Mouse (Mus musculus) hindbrain, embryonic 16.5 days (tissue): ENCODE measurements around the gene Atp2b2. TPM values are rescaled to one million over a fixed set of nuclear protein-coding genes. Genes with fewer than 3 reads are reported as not detected.
A peak's percentile ranks its signal among the peaks of the same experiment; 100 is the strongest.

ENCODE experiments used
- ATAC-seq: fragments of 200-750 bp; cut with Nextera tagmentation; 2 replicates; pipeline ENCODE4 v1.8.0; 2017; ENCODE audit warnings: moderate TSS enrichment, moderate library complexity
- H3K27ac ChIP-seq: fragments of 300-500 bp; sonication (generic); 2 replicates; pipeline ENCODE4 v1.5.1; 2014; ENCODE audit warnings: low read depth, mild to moderate bottlenecking, control low read depth, low read length, moderate library complexity
- H3K27me3 ChIP-seq: fragments of 300-500 bp; sonication (generic); replicated peaks from 2 replicates; pipeline ENCODE4 v1.6.1; 2014; ENCODE audit warnings: low read length; ENCODE audit not compliant: control insufficient read depth, insufficient read depth
- H3K36me3 ChIP-seq: fragments of 300-500 bp; sonication (generic); 2 replicates; pipeline ENCODE4 v1.6.1; 2014; ENCODE audit warnings: mild to moderate bottlenecking, low read length, moderate library complexity, mixed read lengths; ENCODE audit not compliant: control insufficient read depth, insufficient read depth
- H3K4me1 ChIP-seq: fragments of 300-500 bp; sonication (generic); 2 replicates; pipeline ENCODE4 v1.6.1; 2014; ENCODE audit warnings: low read depth, low read length; ENCODE audit not compliant: control insufficient read depth, insufficient read depth
- H3K4me2 ChIP-seq: fragments of 300-500 bp; sonication (generic); 2 replicates; pipeline ENCODE4 v1.6.1; 2014; ENCODE audit warnings: mild to moderate bottlenecking, low read length, control low read depth, moderate library complexity
- H3K4me3 ChIP-seq: fragments of 300-500 bp; sonication (generic); 2 replicates; pipeline ENCODE4 v1.5.1; 2014; ENCODE audit warnings: mild to moderate bottlenecking, low read length, control low read depth, moderate library complexity
- H3K9ac ChIP-seq: fragments of 300-500 bp; sonication (generic); 2 replicates; pipeline ENCODE4 v1.6.1; 2014; ENCODE audit warnings: low read depth, mild to moderate bottlenecking, control low read depth, low read length, moderate library complexity
- H3K9me3 ChIP-seq: fragments of 300-500 bp; sonication (generic); 2 replicates; pipeline ENCODE4 v1.6.1; 2014; ENCODE audit warnings: mild to moderate bottlenecking, low read length, moderate library complexity; ENCODE audit not compliant: control insufficient read depth
- WGBS: fragments of 180-500 bp; shearing (Covaris S2); extraction: QIAGEN DNeasy Blood & Tissue Kit; methylation state at CpG from one replicate; pipeline ENCODE4 v1.1.7; 2014; 5-methylcytosine and 5-hydroxymethylcytosine counted together
- polyA plus RNA-seq: library from polyadenylated mRNA; unstranded; fragments of >200 nt; fragmentation: Nextera tagmentation; extraction: Ambion mirVana; gene quantifications from 2 replicates; pipeline ENCODE4 v1.2.1, GENCODE M21; 2015

The Atp2b2 gene
- polyA plus RNA-seq, 1 experiment from 2014 or later = 42.3 TPM

DNA sequence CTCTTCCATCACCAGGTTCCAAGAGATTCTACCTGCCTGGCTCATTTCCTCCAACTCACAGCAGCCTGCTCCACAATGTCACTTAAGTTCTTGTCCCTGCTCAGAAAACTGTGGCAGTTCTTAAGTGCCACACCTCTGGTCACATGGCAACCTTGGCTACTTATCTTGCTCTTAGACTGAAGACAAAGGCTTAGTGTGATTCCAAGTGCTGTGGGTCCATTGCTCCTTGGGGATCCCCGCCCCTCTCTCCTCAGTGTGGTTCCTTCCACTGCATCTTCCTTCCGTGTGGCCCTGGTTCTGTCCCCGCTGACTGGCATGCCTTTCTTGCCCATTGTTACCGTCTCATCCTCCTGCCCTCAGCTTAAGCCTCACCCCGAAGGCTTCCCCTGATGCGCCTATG lies 173.9 kb downstream of the Atp2b2 start:
- H3K4me2 ChIP-seq = no peak overlapping the region
- H3K36me3 ChIP-seq = no peaks in the 10 kb centered on the region
- H3K9me3 ChIP-seq = no peaks in the 10 kb centered on the region
- H3K27ac ChIP-seq = no peak overlapping the region
- WGBS = 78% methylated on average over 6 of the region's 6 CpGs
- no peak for ATAC-seq
- H3K27me3 ChIP-seq = no peaks in the 10 kb centered on the region
- no peak overlapping the region for H3K9ac ChIP-seq
- no peaks in the 10 kb centered on the region; the same call in 1 of the 2 replicates for H3K4me1 ChIP-seq
- H3K4me3 ChIP-seq = no peak overlapping the region

DNA sequence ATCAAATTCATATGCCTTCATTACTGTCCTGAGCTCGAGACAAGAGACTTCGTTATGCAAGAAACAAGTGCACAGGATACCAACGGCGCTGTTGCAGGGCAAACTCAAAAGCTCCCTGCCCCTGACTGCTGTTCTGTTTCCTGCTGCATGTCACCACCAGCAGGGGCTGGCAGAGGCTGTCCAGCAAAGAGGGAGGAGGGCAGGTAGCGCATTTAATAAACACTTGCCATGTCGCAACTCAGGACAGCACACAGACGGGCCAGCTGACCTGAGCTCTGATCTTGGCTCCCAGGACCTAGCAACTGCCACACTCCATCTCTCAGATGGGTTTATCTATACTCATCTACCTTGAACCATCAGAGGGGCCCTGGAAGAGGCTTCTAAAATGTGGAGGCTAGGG lies 176.7 kb downstream of the Atp2b2 start:
- Histone ChIP-seq H3K4me2 (no peak overlapping the region), H3K9me3 (no peaks in the 10 kb centered on the region), H3K27me3 (no peaks in the 10 kb centered on the region), H3K4me1 (peaks cover 5% of the 10 kb centered on the region), H3K4me3 (no peak overlapping the region), H3K36me3 (no peaks in the 10 kb centered on the region), H3K27ac (no peak overlapping the region), H3K9ac (no peak overlapping the region)
- WGBS = 76% methylated on average over 7 of the region's 7 CpGs
- no peak for ATAC-seq

DNA sequence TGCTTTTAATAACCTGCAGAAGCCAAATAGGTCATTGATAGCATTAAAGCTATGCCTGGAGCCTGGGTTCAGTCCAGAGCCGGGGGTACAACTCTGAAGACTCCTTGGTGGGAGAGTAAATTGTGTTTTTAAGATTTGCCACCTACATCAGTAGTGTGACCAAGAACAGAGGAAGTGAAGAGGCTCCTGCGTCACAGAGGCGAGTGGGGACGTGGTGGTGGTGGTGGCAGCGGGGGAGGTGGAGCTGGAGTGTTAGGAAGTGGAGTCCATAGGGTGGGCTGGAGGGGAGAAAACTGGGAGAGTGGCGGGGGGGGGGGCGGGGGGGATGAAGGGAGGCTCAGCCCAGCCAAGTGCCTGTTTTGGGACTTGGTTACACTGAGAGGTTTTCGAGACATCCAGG lies 177.6 kb downstream of the Atp2b2 start:
- peaks cover 13% of the 10 kb centered on the region for H3K4me1 ChIP-seq
- no peak overlapping the region for H3K4me3 ChIP-seq
- 77% methylated on average over 6 of the region's 8 CpGs for WGBS
- no peaks in the 10 kb centered on the region for H3K27me3 ChIP-seq
- H3K4me2 ChIP-seq = no peak overlapping the region
- no peaks in the 10 kb centered on the region for H3K9me3 ChIP-seq
- H3K36me3 ChIP-seq = no peaks in the 10 kb centered on the region
- no peak for ATAC-seq
- no peak overlapping the region for H3K27ac ChIP-seq
- H3K9ac ChIP-seq = no peak overlapping the region

DNA sequence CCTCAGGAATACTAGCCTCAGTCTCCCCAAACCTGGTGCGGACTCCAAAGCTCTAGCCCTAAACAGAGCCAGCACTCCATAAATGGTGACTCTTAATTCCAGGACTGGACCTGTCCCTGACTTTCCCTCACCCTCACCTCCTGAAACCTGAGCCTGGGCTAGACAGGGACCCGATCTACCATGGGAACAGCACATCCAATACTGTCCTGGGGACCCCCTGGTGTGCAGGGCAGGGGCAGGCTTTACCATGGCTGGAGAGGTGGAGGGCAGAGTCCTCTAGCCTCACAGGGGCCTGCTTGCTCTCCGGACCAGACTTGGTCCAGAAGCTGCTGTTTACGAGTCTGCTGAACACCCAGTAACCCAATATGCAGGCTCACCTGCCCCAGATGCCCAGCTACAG lies 179.5 kb downstream of the Atp2b2 start:
- Histone ChIP-seq H3K27ac (no peak overlapping the region), H3K9me3 (no peaks in the 10 kb centered on the region), H3K4me1 (peaks cover 21% of the 10 kb centered on the region), H3K36me3 (no peaks in the 10 kb centered on the region), H3K9ac (no peak overlapping the region), H3K4me2 (no peak overlapping the region), H3K27me3 (no peaks in the 10 kb centered on the region), H3K4me3 (no peak overlapping the region)
- ATAC-seq = no peak
- 85% methylated on average over 4 of the region's 4 CpGs for WGBS

DNA sequence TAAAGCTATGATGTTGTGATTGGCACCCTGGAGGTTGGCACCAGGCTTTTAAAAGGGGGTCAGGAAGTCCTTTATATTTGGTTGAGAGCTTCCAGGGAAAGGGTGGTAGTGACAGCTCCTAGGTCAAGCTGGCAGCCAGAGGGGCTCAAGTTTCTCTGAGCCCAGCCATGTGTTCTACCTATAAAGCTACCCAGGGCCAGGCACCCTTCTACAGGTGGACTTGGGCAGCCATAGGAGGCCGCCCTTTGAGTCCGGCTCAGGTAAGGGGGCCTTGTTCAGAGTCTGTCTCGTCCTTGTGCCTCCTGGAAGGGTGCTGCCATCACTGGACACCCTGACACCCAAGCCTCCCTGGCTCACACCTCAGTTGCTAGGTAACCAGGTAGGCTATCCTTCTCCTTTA lies 180.5 kb downstream of the Atp2b2 start:
- Histone ChIP-seq H3K4me3 (no peak overlapping the region), H3K27ac (peak overlapping the region; percentile 16; the same call in 1 of the 2 replicates), H3K9ac (no peak overlapping the region), H3K4me1 (peaks cover 30% of the 10 kb centered on the region), H3K36me3 (no peaks in the 10 kb centered on the region), H3K4me2 (no peak overlapping the region), H3K9me3 (no peaks in the 10 kb centered on the region), H3K27me3 (no peaks in the 10 kb centered on the region)
- WGBS = 67% methylated on average over 3 of the region's 3 CpGs
- no peak for ATAC-seq

DNA sequence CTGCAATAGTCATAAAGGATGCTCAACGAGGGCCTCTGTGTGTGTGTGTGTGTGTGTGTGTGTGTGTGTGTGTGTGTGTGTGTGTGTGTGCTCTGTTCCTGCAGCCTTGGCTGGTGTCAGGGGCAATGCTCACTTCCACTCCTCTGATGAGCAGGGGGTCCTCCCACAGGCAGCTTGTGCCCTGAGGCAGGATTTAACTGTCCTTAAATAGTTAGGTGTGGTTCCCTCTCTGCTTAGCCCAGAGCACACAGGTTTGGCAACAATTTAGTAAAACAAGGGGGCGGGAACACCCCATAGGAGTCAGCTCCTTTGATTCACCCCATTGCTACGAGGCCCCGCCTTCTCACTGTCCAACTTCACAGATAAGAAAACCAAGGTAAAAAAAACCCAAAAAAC lies 181.0 kb downstream of the Atp2b2 start:
- Histone ChIP-seq H3K4me3 (no peak overlapping the region), H3K4me1 (peaks cover 36% of the 10 kb centered on the region), H3K27ac (peak overlapping the region; percentile 74), H3K27me3 (no peaks in the 10 kb centered on the region), H3K4me2 (no peak overlapping the region), H3K9me3 (no peaks in the 10 kb centered on the region), H3K9ac (no peak overlapping the region), H3K36me3 (no peaks in the 10 kb centered on the region)
- no peak for ATAC-seq
- WGBS = 60% methylated on average over 4 of the region's 4 CpGs

DNA sequence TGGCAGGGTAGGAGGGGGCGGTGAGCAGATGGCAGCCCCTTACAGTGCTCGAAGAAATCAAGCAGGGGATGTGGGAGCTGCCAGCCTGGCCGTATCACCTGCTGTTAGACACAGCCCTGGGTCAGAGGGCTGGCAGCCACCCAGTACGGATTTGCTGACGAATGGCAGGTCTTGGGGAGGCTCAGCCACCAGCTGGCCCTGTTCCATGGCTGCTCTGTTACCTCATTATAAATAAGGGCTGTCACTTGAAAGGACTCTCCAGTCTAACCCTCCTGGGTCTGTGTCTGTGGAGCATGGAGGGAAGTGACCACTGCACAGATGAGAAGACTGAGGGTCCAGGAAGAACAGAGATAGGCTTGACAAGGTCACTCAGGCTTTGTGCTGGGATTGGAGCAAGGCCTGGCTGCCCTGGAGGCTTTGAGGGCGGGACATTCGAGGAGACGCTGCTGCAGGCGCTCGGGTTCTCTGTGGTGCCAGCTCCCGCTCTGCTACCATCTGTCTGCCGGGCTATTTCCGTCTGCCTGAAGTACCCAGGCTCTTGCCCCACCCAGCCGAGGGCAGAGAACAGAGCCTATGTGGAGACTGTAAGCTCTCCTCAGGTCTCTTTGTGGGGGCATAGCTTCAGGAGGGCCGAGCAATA lies 181.6 kb downstream of the Atp2b2 start:
- no peaks in the 10 kb centered on the region for H3K27me3 ChIP-seq
- no peak overlapping the region for H3K4me3 ChIP-seq
- peak overlapping the region; percentile 31; the same call in 1 of the 2 replicates for H3K9ac ChIP-seq
- peak; percentile 75 for ATAC-seq
- peaks cover 39% of the 10 kb centered on the region for H3K4me1 ChIP-seq
- no peaks in the 10 kb centered on the region for H3K9me3 ChIP-seq
- no peak overlapping the region for H3K4me2 ChIP-seq
- H3K27ac ChIP-seq = peak overlapping the region; percentile 74
- H3K36me3 ChIP-seq = no peaks in the 10 kb centered on the region
- 26% methylated on average over 15 of the region's 15 CpGs for WGBS

DNA sequence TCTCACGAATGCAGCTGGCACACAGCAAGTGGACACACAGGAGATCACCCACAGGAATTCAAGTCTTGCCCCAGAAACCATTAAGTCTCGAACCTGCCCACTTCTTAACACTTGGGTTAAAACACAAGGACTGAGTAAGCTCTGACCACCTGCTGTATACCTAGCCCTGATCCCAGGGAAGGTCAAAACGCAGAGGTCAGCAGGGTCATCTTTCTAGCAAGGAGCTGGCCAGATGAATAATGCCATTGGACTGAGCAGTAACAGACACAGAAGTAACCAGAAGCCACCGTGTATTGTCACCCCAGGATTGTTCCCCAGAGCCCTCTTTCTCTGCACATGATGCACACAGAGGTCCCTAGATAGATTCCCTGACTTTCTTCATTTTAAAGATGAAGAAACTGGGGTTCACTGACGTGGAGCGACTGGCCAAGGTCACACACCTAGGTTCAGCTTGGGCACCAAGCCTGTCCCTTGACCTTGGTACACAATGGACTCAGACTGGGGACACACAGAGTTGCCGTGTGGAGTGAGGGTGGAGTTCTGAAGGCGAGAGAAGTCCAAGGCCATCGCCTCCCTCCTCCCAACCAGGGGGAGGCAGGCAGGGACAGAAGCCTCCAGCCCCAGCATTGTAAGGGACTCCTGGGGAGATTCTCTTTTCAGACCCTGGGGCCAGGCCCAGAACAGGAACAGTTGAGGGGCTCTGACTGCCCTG lies 182.2 kb downstream of the Atp2b2 start:
- Histone ChIP-seq H3K9ac (peak overlapping the region; percentile 31; the same call in 1 of the 2 replicates), H3K4me1 (peaks cover 40% of the 10 kb centered on the region), H3K27ac (peak overlapping the region; percentile 74), H3K4me2 (no peak overlapping the region), H3K27me3 (no peaks in the 10 kb centered on the region), H3K9me3 (no peaks in the 10 kb centered on the region), H3K36me3 (no peaks in the 10 kb centered on the region), H3K4me3 (no peak overlapping the region)
- WGBS = 55% methylated on average over 9 of the region's 9 CpGs
- ATAC-seq = no peak

DNA sequence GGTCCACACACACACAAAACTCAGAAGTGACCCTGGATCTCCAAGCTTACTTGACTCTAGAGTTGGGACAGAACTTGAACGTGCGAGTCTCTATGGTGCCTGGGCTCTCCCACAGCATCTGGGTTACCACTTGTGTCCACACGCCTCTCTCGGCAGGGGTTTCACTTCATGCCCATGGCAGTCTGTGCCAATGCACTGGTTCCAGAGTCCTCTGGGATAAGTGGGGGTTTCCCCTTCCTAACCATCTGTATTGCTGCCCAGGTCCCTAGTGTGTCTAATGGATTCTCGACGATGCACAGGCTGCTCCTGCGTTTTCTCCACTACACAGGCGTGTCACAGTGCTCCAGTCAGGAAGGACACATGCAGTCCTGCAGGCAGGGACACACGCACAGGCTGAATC lies 184.1 kb downstream of the Atp2b2 start:
- WGBS = 52% methylated on average over 9 of the region's 9 CpGs
- peak overlapping the region; percentile 54; the same call in 1 of the 2 replicates for H3K27ac ChIP-seq
- H3K9ac ChIP-seq = no peak overlapping the region
- H3K27me3 ChIP-seq = no peaks in the 10 kb centered on the region
- no peaks in the 10 kb centered on the region for H3K9me3 ChIP-seq
- ATAC-seq = no peak
- peaks cover 42% of the 10 kb centered on the region for H3K4me1 ChIP-seq
- H3K36me3 ChIP-seq = no peaks in the 10 kb centered on the region
- H3K4me3 ChIP-seq = no peak overlapping the region
- H3K4me2 ChIP-seq = no peak overlapping the region
